Mouse (Mus musculus) Patski (cell line): ENCODE data around the gene Ubr4. TPM values are rescaled to one million over a fixed set of nuclear protein-coding genes. Genes with fewer than 3 reads are reported as not detected.

ENCODE experiments used
- ATAC-seq: fragments of 100-300 bp; one replicate; pipeline ENCODE4 v1.8.0; 2021
- CTCF ChIA-PET: fragments of 350-600 bp; sonication (Branson Sonifier 250); formaldehyde crosslinking; loops from one replicate; lab custom pipeline; 2022; ENCODE audit warnings: inconsistent platforms; lab: Charles Lee
- POLR2A ChIA-PET: fragments of 350-600 bp; sonication (Branson Sonifier 250); formaldehyde crosslinking; loops from one replicate; lab custom pipeline; 2022; ENCODE audit warnings: antibody characterized with exemption, inconsistent platforms; lab: Charles Lee
- DNase-seq: peaks from one replicate; pipeline ENCODE4 v3.0.0-alpha.2; 2011; ENCODE audit warnings: low read depth, low spot score
- H3K27me3 ChIP-seq: fragments of 371-371 bp; one replicate; pipeline ENCODE4 v1.5.1; 2021
- CTCF ChIP-seq: fragments of 100-300 bp; IDR thresholded peaks from one replicate; pipeline ENCODE4 v1.5.1; 2021
- in situ Hi-C: fragments of 300-500 bp; cut with MboI; formaldehyde crosslinking; loops from 3 replicates; pipeline ENCODE4 v1.11.1; 2018; ENCODE audit warnings: low pct_unique_long_range_greater_than_20kb, mixed read lengths
- polyA plus RNA-seq: library from polyadenylated mRNA; unstranded; gene quantifications from one replicate; pipeline ENCODE4 v1.2.3, GENCODE M21; 2021

Ubr4 gene
- polyA plus RNA-seq, 1 experiment from 2014 or later = 100 TPM

GRCm38 (mm10) chr4:139479176-139479575, 126.8 kb downstream of the Ubr4 start:
- ATAC-seq (no peak), DNase-seq (no peak)
- ChIA-PET CTCF (interaction anchor here (1.1 to 1.8 kb wide), 3 partner anchors 11 to 205 kb away, joined by 3 to 4 read pairs (median 4); no protein-coding TSS in a partner anchor), POLR2A (no interaction called here)
- in situ Hi-C loops = no loop called here
- no peak for TF ChIP-seq CTCF
- no peaks in the 10 kb centered on the region for H3K27me3 ChIP-seq

DNA sequence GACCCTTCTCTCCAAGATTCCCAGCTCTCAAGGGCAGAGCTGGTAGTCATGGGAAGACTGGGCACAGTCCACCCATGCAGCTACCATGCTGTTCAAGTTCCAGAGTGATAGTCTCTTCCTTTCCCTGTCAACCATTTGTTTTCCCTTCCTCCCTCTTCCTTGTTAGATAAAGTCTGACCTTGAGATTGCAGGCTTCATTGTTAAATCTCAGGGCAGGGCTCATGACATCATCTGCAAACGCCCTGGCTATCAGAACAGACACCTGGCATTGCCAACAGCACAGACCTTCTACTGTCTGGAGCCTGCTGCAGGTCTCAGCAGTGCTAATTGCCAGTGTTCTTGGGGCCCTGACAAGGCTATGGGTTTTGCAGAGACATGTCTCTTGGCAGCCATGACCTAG, 129.0 kb downstream of the Ubr4 start:
- DNase-seq = no peak
- POLR2A ChIA-PET = no interaction called here
- no peak for ATAC-seq

GRCm38 (mm10) chr4:139483461-139484105, 131.2 kb downstream of the Ubr4 start:
- DNase-seq (no peak), ATAC-seq (no peak)
- TF ChIP-seq CTCF = no peak
- H3K27me3 ChIP-seq = no peaks in the 10 kb centered on the region
- CTCF ChIA-PET = interaction anchor here (0.9 to 2.2 kb wide), 2 partner anchors 90 to 128 kb away, joined by 3 to 7 read pairs; no protein-coding TSS in a partner anchor
- POLR2A ChIA-PET = no interaction called here
- in situ Hi-C loops = no loop called here

More for the DNA sequence above, 129.0 kb downstream of the Ubr4 start:
- CTCF ChIA-PET = interaction anchor here (1.1 to 1.5 kb wide), 3 partner anchors 10 to 95 kb away, joined by 3 to 5 read pairs (median 3); no protein-coding TSS in a partner anchor
- in situ Hi-C loops = no loop called here
- TF ChIP-seq CTCF = no peak
- no peaks in the 10 kb centered on the region for H3K27me3 ChIP-seq

GRCm38 (mm10) chr4:139484496-139484895, 132.1 kb downstream of the Ubr4 start:
- no peak for ATAC-seq
- DNase-seq = no peak
- in situ Hi-C loops = no loop called here
- no peaks in the 10 kb centered on the region for H3K27me3 ChIP-seq
- ChIA-PET POLR2A (no interaction called here), CTCF (interaction anchor here (2.2 kb wide), 1 partner anchor 127 kb away, joined by 7 read pairs; no protein-coding TSS in a partner anchor)
- no peak for TF ChIP-seq CTCF

DNA sequence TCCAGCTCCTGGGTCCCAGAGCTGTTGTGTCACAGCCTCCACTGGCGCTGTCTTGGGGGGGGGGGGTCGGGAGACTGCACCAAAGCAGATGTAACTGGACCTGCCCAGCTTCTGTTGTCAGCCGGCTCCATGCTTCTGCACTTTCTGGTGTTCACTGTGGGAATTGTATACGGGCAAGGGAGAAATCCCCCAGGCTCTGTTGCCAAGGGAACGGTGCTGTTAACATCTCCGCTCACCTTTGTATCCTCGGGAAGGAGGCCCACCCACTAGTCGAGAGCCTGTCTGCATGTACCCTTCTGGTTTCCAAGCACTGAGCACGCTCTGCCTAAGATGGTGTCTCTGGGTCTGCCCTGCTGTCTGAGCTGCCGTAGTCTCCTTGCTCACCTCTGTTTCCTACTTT, 134.7 kb downstream of the Ubr4 start:
- no peak for DNase-seq
- CTCF ChIA-PET = no interaction called here
- H3K27me3 ChIP-seq = no peaks in the 10 kb centered on the region
- in situ Hi-C loops = no loop called here
- ATAC-seq = no peak
- POLR2A ChIA-PET = no interaction called here
- TF ChIP-seq CTCF = no peak

- no peaks in the 10 kb centered on the region for H3K27me3 ChIP-seq
- TF ChIP-seq CTCF = no peak
- ChIA-PET CTCF (interaction anchor here (1.1 kb wide), 1 partner anchor 30 kb away, joined by 3 read pairs; no protein-coding TSS in a partner anchor), POLR2A (no interaction called here)
- DNase-seq (no peak), ATAC-seq (no peak)
- in situ Hi-C loops = no loop called here
Measured at GRCm38 (mm10) chr4:139488325-139488724, 135.9 kb downstream of the Ubr4 start.

GRCm38 (mm10) chr4:139489946-139490345, 137.5 kb downstream of the Ubr4 start:
- H3K27me3 ChIP-seq = no peaks in the 10 kb centered on the region
- ChIA-PET POLR2A (no interaction called here), CTCF (interaction anchor here (1.1 kb wide), 1 partner anchor 12 kb away, joined by 4 read pairs; no protein-coding TSS in a partner anchor)
- no peak for TF ChIP-seq CTCF
- in situ Hi-C loops = no loop called here
- ATAC-seq (no peak), DNase-seq (no peak)

GRCm38 (mm10) chr4:139490413-139491055, 138.1 kb downstream of the Ubr4 start:
- CTCF ChIA-PET = interaction anchor here (1.1 kb wide), 1 partner anchor 12 kb away, joined by 4 read pairs; no protein-coding TSS in a partner anchor
- no peaks in the 10 kb centered on the region for H3K27me3 ChIP-seq
- ATAC-seq = no peak
- POLR2A ChIA-PET = no interaction called here
- no peak for DNase-seq
- in situ Hi-C loops = no loop called here
- TF ChIP-seq CTCF = no peak

GRCm38 (mm10) chr4:139491541-139492170, 139.2 kb downstream of the Ubr4 start:
- ATAC-seq = no peak
- no peaks in the 10 kb centered on the region for H3K27me3 ChIP-seq
- no peak for TF ChIP-seq CTCF
- no peak for DNase-seq
- CTCF ChIA-PET = no interaction called here
- POLR2A ChIA-PET = no interaction called here
- in situ Hi-C loops = no loop called here

- no peak for TF ChIP-seq CTCF
- in situ Hi-C loops = no loop called here
- CTCF ChIA-PET = no interaction called here
- no peaks in the 10 kb centered on the region for H3K27me3 ChIP-seq
- POLR2A ChIA-PET = no interaction called here
- ATAC-seq = no peak
- DNase-seq = no peak
Measured at GRCm38 (mm10) chr4:139492258-139492833, 139.9 kb downstream of the Ubr4 start.
